Mouse (Mus musculus): ENCODE measurements around the gene Arhgef12. TPM values are rescaled to one million over a fixed set of nuclear protein-coding genes. Genes with fewer than 3 reads are reported as not detected.

The Arhgef12 gene
- polyA plus RNA-seq, 1 experiment from 2014 or later: 18.5 TPM

- Histone ChIP-seq H3K4me3 (no peak overlapping the region), H3K36me3 (no peaks in the 10 kb centered on the region), H3K9ac (no peak overlapping the region), H3K4me2 (replicated peaks) (no peak overlapping the region), H3K9me3 (replicated peaks) (no peaks in the 10 kb centered on the region), H3K27ac (no peak overlapping the region), H3K27me3 (peaks cover 4% of the 10 kb centered on the region; the same call in 1 of the 2 replicates), H3K4me1 (peaks cover 23% of the 10 kb centered on the region)
- 92% methylated on average over 6 of the region's 6 CpGs for WGBS
- ATAC-seq (ENCODE audit: low FRiP score): no peak
Observed at GRCm38 (mm10) chr9:42926564-42926963, 180.5 kb downstream of the Arhgef12 start.

DNA sequence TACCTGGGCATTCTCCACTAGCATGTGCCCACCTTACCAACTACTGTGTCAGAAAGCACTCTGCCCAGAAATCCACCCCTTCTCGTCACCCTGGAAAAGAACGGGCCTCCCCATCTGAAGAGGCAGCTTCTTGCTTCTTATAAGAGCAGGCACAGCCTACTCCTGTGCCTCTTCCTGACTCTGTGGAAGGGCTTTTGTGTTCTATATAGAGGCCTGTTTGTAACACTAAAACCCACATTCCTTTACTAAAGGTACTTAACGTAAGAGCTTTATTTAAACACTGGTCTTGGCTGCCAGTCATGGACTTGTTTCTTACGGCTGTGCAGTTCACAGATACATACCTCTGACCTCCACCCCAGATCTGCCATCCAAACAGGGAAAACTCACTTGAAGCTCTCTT lies 185.2 kb downstream of the Arhgef12 start:
- no peaks in the 10 kb centered on the region for H3K36me3 ChIP-seq
- no peak for ATAC-seq (ENCODE audit: low FRiP score)
- no peak overlapping the region for H3K4me3 ChIP-seq
- 80% methylated on average over 4 of the region's 4 CpGs for WGBS
- H3K27ac ChIP-seq: no peak overlapping the region
- H3K27me3 ChIP-seq: peaks cover 3% of the 10 kb centered on the region; the same call in 1 of the 2 replicates
- no peaks in the 10 kb centered on the region for H3K9me3 ChIP-seq (replicated peaks)
- H3K4me2 ChIP-seq (replicated peaks): no peak overlapping the region
- H3K9ac ChIP-seq: no peak overlapping the region
- H3K4me1 ChIP-seq: peaks cover 17% of the 10 kb centered on the region

GRCm38 (mm10) chr9:42920190-42920589 lies 186.8 kb downstream of the Arhgef12 start:
- H3K4me3 ChIP-seq: no peak overlapping the region
- H3K27me3 ChIP-seq: peaks cover 8% of the 10 kb centered on the region
- H3K27ac ChIP-seq: no peak overlapping the region
- H3K4me1 ChIP-seq: peaks cover 17% of the 10 kb centered on the region
- ATAC-seq (ENCODE audit: low FRiP score): no peak
- H3K9ac ChIP-seq: no peak overlapping the region
- H3K9me3 ChIP-seq (replicated peaks): no peaks in the 10 kb centered on the region
- no peak overlapping the region for H3K4me2 ChIP-seq (replicated peaks)
- H3K36me3 ChIP-seq: no peaks in the 10 kb centered on the region
- 53% methylated on average over 7 of the region's 7 CpGs for WGBS

DNA sequence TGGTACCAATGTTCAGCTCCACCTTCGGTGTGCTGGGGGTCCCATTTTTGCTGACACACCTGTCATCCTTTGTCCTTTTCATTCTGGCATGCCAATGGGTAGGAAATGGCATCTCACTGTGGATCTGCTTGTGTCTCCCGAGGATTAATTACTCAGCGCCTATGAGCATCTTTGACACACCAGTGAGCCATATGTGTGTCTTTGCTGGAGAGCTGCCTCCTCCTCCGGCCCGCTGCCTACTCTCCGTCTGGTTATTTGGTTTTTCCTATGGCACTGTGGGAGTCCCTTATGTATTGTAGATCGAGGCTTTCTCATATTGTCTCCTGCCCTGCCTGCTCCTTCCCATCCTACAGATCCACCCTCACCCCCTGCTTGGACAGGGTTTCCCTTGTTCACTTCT lies 189.1 kb downstream of the Arhgef12 start:
- Histone ChIP-seq H3K9ac (no peak overlapping the region), H3K4me2 (replicated peaks) (no peak overlapping the region), H3K36me3 (no peaks in the 10 kb centered on the region), H3K27ac (no peak overlapping the region), H3K4me1 (peaks cover 13% of the 10 kb centered on the region), H3K4me3 (no peak overlapping the region), H3K9me3 (replicated peaks) (no peaks in the 10 kb centered on the region), H3K27me3 (peaks cover 8% of the 10 kb centered on the region)
- ATAC-seq (ENCODE audit: low FRiP score): no peak
- WGBS: 61% methylated on average over 7 of the region's 7 CpGs

Other genes with a start within 250 kb of the Arhgef12 start
- 5.6 and 5.7 TPM in 2 replicates for gene Grik4, start 162.7 kb downstream of the Arhgef12 start, polyA plus RNA-seq (2016; fragmentation: Nextera tagmentation; extraction: Ambion mirVana)
- gene Tmem136, start 9.3 kb upstream of the Arhgef12 start, polyA plus RNA-seq (2016; fragmentation: Nextera tagmentation; extraction: Ambion mirVana): 10.7 and 13.7 TPM in 2 replicates
- gene Pou2f3, start 103.1 kb upstream of the Arhgef12 start, polyA plus RNA-seq (2016; fragmentation: Nextera tagmentation; extraction: Ambion mirVana): not detected in 2 replicates
- gene Oaf, start 132.7 kb upstream of the Arhgef12 start, polyA plus RNA-seq (2016; fragmentation: Nextera tagmentation; extraction: Ambion mirVana): 44.6 and 46.7 TPM in 2 replicates
- gene Trim29, start 203.6 kb upstream of the Arhgef12 start, polyA plus RNA-seq (2016; fragmentation: Nextera tagmentation; extraction: Ambion mirVana): 2.1 and 2.2 TPM in 2 replicates

Measured in hindbrain, embryonic 12.5 days (tissue).